Mouse (Mus musculus): Measurements from ENCODE around the gene 9430038I01Rik. TPM values are rescaled to one million over a fixed set of nuclear protein-coding genes. Genes with fewer than 3 reads are reported as not detected.

Gene 9430038I01Rik
- polyA plus RNA-seq, 1 experiment: 7.6 TPM

DNA sequence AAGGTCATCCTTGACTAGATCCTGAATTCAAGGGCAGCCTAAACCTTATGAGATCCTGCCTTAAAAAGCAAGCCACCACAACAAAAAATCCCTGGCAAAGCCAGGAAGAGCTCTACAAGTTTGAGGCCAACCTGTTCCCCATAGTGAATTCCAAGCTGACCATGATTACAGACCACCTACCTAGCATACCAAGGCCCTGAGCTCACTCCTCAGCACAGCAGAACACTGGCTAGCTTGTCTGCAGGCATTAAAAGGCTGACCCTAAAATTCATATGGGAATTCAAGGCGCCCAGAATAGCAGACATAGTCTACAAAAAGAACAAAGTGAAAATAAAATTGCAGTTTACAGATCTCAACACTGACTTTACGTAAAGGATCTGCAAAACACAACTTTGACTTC, 6.4 kb downstream of the 9430038I01Rik start:
- H3K4me1 ChIP-seq (ENCODE audit: control insufficient read depth, insufficient read depth, insufficient read length): peaks cover 3% of the 10 kb centered on the region; the same call in 1 of the 2 replicates

DNA sequence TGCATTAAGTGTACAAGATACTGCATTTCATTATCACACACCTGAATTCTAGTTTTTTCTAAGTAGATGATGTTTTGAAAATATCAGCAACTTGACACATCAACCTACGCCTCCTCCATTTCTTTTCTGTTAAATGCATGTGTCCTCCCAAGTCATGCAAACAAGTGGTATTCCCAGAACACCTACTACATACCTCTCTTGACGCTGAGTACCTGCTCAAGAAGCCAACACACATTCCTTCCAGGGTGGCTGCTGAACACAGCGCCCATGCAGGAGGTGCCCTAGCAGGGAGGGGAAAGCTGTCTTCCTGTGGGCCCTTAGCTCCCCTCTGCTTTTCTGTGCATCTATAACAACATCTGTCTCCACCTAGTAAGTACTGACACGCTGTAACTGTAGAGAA, 11.6 kb downstream of the 9430038I01Rik start:
- WGBS: 90% methylated on average over 4 of the region's 4 CpGs
- Histone ChIP-seq H3K27me3 (ENCODE audit: control insufficient read depth, insufficient read depth, low read length) (no peaks in the 10 kb centered on the region), H3K36me3 (ENCODE audit: control insufficient read depth, insufficient read depth, low read length) (no peaks in the 10 kb centered on the region), H3K27ac (ENCODE audit: insufficient read depth, low read length) (no peak overlapping the region), H3K4me3 (ENCODE audit: extremely low read depth, insufficient read depth, insufficient read length) (no peak overlapping the region), H3K4me1 (ENCODE audit: control insufficient read depth, insufficient read depth, insufficient read length) (no peaks in the 10 kb centered on the region)
- DNase-seq (ENCODE audit: low read depth in 1 of 2, low spot score in 2 of 2): no peak
- no peak for TF ChIP-seq POLR2A (IDR thresholded peaks at IDR 0.05; ENCODE audit: low read depth, low read length)
- TF ChIP-seq CTCF (IDR thresholded peaks at IDR 0.05; ENCODE audit: extremely low read depth, insufficient read depth, insufficient read length, insufficient replicate concordance): no peak

More for the DNA sequence above, 6.4 kb downstream of the 9430038I01Rik start:
- Histone ChIP-seq H3K27me3 (ENCODE audit: control insufficient read depth, insufficient read depth, low read length) (no peaks in the 10 kb centered on the region), H3K27ac (ENCODE audit: insufficient read depth, low read length) (no peak overlapping the region), H3K36me3 (ENCODE audit: control insufficient read depth, insufficient read depth, low read length) (no peaks in the 10 kb centered on the region), H3K4me3 (ENCODE audit: extremely low read depth, insufficient read depth, insufficient read length) (no peak overlapping the region)
- TF ChIP-seq CTCF (IDR thresholded peaks at IDR 0.05; ENCODE audit: extremely low read depth, insufficient read depth, insufficient read length, insufficient replicate concordance) (no peak), POLR2A (IDR thresholded peaks at IDR 0.05; ENCODE audit: low read depth, low read length) (no peak)
- DNase-seq (ENCODE audit: low read depth in 1 of 2, low spot score in 2 of 2): no peak
- WGBS: 90% methylated on average over 2 of the region's 2 CpGs

DNA sequence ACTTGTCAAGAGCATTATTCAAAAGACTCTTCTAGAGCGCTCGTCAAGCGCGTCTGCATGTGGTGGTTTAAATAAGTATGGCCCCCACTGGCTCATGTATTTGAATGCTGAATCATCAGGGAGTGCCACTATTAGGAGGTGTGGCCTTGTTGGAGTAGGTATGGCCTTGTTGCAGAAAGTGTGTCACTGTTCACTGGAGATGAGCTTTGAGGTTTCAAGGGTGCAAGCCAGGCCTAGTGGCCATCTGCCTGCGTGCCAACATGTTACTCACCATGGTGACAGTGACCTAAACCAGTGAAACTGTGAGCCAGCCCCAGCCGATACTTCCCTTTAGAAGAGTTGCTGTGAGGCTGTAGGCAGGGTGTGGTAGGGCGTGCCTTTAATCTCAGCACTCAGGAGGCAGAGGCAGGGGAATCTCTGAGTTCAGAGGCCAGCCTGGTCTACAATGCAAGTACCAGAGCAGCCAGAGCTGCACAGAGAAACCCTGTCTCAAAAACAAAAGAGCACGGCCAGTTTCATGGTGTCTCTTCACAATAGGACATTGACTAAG, 13.1 kb downstream of the 9430038I01Rik start:
- TF ChIP-seq POLR2A (IDR thresholded peaks at IDR 0.05; ENCODE audit: low read depth, low read length): no peak
- no peak for DNase-seq (ENCODE audit: low read depth in 1 of 2, low spot score in 2 of 2)
- WGBS: 92% methylated on average over 8 of the region's 8 CpGs
- Histone ChIP-seq H3K4me3 (ENCODE audit: extremely low read depth, insufficient read depth, insufficient read length) (no peak overlapping the region), H3K36me3 (ENCODE audit: control insufficient read depth, insufficient read depth, low read length) (no peaks in the 10 kb centered on the region), H3K27me3 (ENCODE audit: control insufficient read depth, insufficient read depth, low read length) (no peaks in the 10 kb centered on the region), H3K27ac (ENCODE audit: insufficient read depth, low read length) (no peak overlapping the region), H3K4me1 (ENCODE audit: control insufficient read depth, insufficient read depth, insufficient read length) (no peaks in the 10 kb centered on the region)

DNA sequence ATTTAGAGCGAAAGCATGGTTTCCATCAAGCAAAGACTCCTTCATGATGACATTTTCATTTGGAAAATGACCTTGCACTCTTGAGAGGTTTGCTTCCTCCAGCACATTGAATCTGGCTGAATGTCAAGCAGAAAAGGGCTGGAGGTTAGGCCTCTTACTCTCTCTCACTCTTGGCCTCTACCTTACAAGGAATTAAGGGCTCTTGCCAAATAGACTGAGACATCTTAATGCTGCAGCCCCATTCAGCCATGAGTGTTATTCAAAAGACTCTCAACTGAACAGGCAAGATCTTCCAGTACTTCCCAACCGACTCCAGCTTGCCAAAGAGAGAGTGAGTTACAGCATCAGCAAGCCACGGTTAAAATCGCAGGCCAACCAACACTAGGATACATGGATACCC, 15.1 kb downstream of the 9430038I01Rik start:
- H3K27me3 ChIP-seq (ENCODE audit: control insufficient read depth, insufficient read depth, low read length): no peaks in the 10 kb centered on the region
- TF ChIP-seq POLR2A (IDR thresholded peaks at IDR 0.05; ENCODE audit: low read depth, low read length) (no peak), CTCF (IDR thresholded peaks at IDR 0.05; ENCODE audit: extremely low read depth, insufficient read depth, insufficient read length, insufficient replicate concordance) (no peak)
- whole genome bisulfite sequencing: 88% methylated on average over 4 of the region's 4 CpGs
- no peak overlapping the region for H3K4me3 ChIP-seq (ENCODE audit: extremely low read depth, insufficient read depth, insufficient read length)
- no peak overlapping the region for H3K27ac ChIP-seq (ENCODE audit: insufficient read depth, low read length)
- no peak for DNase-seq (ENCODE audit: low read depth in 1 of 2, low spot score in 2 of 2)
- no peaks in the 10 kb centered on the region for H3K4me1 ChIP-seq (ENCODE audit: control insufficient read depth, insufficient read depth, insufficient read length)
- H3K36me3 ChIP-seq (ENCODE audit: control insufficient read depth, insufficient read depth, low read length): no peaks in the 10 kb centered on the region

DNA sequence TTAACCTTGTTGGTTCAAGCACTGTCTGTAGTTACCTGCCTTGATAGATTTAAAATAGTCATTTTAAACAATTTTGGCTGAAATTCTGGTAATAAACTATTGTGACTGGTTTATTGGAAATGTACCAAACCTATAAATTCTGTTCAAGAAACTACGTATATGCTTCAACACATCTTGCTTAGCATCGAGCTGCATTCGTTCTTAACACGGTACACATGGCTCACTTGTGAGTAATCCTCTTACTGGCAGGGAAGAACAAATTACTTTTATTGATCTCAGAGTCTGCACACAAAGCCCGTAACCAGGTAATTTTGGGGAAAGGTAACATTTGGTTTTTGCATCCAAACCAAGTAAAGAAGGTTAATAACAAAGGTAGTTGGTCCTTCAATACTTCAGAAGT, 22.7 kb downstream of the 9430038I01Rik start:
- TF ChIP-seq CTCF (IDR thresholded peaks at IDR 0.05; ENCODE audit: extremely low read depth, insufficient read depth, insufficient read length, insufficient replicate concordance): no peak
- no peak for TF ChIP-seq POLR2A (IDR thresholded peaks at IDR 0.05; ENCODE audit: low read depth, low read length)
- 0 out of 2 replicates have a peak, but pooled peaks cover 1% of the 10 kb centered on the region for H3K36me3 ChIP-seq (ENCODE audit: control insufficient read depth, insufficient read depth, low read length)
- no peak for DNase-seq (ENCODE audit: low read depth in 1 of 2, low spot score in 2 of 2)
- no peak overlapping the region for H3K27ac ChIP-seq (ENCODE audit: insufficient read depth, low read length)
- H3K4me3 ChIP-seq (ENCODE audit: extremely low read depth, insufficient read depth, insufficient read length): no peak overlapping the region
- no peaks in the 10 kb centered on the region for H3K27me3 ChIP-seq (ENCODE audit: control insufficient read depth, insufficient read depth, low read length)
- no peaks in the 10 kb centered on the region for H3K4me1 ChIP-seq (ENCODE audit: control insufficient read depth, insufficient read depth, insufficient read length)
- 95% methylated on average over 5 of the region's 5 CpGs for WGBS

DNA sequence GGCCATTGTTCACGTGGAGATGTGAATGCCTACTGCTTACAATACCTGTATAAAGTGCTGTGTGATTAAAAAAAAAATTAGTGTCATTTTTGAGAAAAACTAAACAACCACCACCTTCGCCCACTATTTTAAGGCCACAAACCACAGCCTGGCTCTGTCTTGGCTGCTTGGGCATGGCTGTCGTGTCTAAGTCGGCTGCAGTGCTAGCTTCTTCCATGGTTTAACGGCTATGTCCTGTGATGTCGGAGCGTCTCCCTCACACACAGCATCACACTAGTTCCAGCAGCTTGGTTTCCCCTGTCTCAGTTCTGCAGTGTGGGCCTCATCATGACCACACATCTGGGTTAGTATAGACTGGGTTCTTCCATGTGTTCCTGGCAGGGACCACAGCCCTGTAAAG, 35.6 kb downstream of the 9430038I01Rik start:
- no peak for TF ChIP-seq POLR2A (IDR thresholded peaks at IDR 0.05; ENCODE audit: low read depth, low read length)
- TF ChIP-seq CTCF (IDR thresholded peaks at IDR 0.05; ENCODE audit: extremely low read depth, insufficient read depth, insufficient read length, insufficient replicate concordance): no peak
- Histone ChIP-seq H3K27me3 (ENCODE audit: control insufficient read depth, insufficient read depth, low read length) (no peaks in the 10 kb centered on the region), H3K4me1 (ENCODE audit: control insufficient read depth, insufficient read depth, insufficient read length) (no peaks in the 10 kb centered on the region), H3K36me3 (ENCODE audit: control insufficient read depth, insufficient read depth, low read length) (peaks cover 4% of the 10 kb centered on the region; the same call in 1 of the 2 replicates), H3K4me3 (ENCODE audit: extremely low read depth, insufficient read depth, insufficient read length) (no peak overlapping the region), H3K27ac (ENCODE audit: insufficient read depth, low read length) (no peak overlapping the region)
- WGBS: 94% methylated on average over 7 of the region's 7 CpGs
- DNase-seq (ENCODE audit: low read depth in 1 of 2, low spot score in 2 of 2): no peak

DNA sequence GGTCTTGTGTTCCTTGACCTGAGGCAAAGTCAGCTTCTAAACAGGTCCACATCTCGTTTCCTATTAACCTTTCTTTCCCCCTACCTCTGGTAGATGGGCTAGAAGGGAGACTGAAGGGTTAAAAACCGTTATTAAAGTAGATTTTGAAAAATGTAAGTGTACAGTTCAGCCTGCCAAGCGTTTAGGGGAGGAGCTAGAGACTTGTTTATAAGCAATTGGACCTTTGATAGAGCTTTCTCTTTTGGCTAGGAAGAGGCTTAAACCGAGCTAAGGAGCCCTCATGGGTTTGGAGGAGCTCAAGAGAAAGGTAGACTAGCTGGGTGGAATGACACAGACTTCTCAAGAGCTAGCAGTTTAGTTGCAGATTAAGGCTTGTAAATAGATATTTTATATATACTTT, 38.8 kb downstream of the 9430038I01Rik start:
- Histone ChIP-seq H3K36me3 (ENCODE audit: control insufficient read depth, insufficient read depth, low read length) (peaks cover 4% of the 10 kb centered on the region; the same call in 1 of the 2 replicates), H3K27me3 (ENCODE audit: control insufficient read depth, insufficient read depth, low read length) (no peaks in the 10 kb centered on the region), H3K27ac (ENCODE audit: insufficient read depth, low read length) (no peak overlapping the region), H3K4me1 (ENCODE audit: control insufficient read depth, insufficient read depth, insufficient read length) (no peaks in the 10 kb centered on the region), H3K4me3 (ENCODE audit: extremely low read depth, insufficient read depth, insufficient read length) (no peak overlapping the region)
- WGBS: 53% methylated on average over 4 of the region's 4 CpGs
- DNase-seq (ENCODE audit: low read depth in 1 of 2, low spot score in 2 of 2): no peak
- TF ChIP-seq POLR2A (IDR thresholded peaks at IDR 0.05; ENCODE audit: low read depth, low read length): no peak
- TF ChIP-seq CTCF (IDR thresholded peaks at IDR 0.05; ENCODE audit: extremely low read depth, insufficient read depth, insufficient read length, insufficient replicate concordance): no peak
